Mouse (Mus musculus) testis, adult 2 months (tissue): ENCODE measurements at regions not wholly inside any gene's neighbourhood (a gene's known extent, or its start where the extent isn't known, plus 50 kb on each side); places are given as distances from the start of the nearest gene placed in this dataset.

Experiments used
- CTCF ChIP-seq: fragments of 200-500 bp; IDR thresholded peaks from 2 replicates; pipeline ENCODE4 v1.5.1; 2012; ENCODE audit warnings: low read depth, mild to moderate bottlenecking, inconsistent platforms, low read length, moderate library complexity; ENCODE audit not compliant: control insufficient read depth, insufficient read depth, insufficient replicate concordance
- POLR2A ChIP-seq: fragments of 200-500 bp; IDR thresholded peaks from 2 replicates; pipeline ENCODE4 v1.6.1; 2012; ENCODE audit warnings: low read depth, mild to moderate bottlenecking, inconsistent platforms, low read length, moderate library complexity; ENCODE audit not compliant: control insufficient read depth

DNA sequence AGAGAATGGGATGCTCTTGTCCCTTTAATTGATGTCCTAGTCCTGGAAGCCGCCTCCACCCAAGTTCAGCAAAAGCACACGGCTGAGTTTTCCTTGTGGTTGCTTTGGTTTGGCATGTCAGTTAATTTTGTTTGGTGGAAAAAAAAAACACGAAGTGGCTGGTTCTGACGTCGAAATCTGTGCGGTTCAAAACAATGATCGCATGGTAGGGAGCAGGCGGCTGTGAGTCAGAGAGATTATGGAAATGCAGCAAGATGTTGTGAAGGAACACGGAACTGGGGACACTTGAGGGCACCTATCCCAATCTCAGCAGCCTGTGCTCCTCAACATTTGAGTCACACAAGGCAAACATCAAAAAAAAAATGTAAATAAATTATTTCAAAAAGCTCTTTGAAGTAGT lies 266.1 kb downstream of the Gm826 start:
- TF ChIP-seq CTCF (no peak), POLR2A (no peak)
